Mouse (Mus musculus) heart, embryonic 16.5 days (tissue): ENCODE data around the gene Gm11096. TPM values are rescaled to one million over a fixed set of nuclear protein-coding genes. Genes with fewer than 3 reads are reported as not detected.

ENCODE experiments used
- ATAC-seq: fragments of 200-750 bp; cut with Nextera tagmentation; replicated peaks from 2 replicates; pipeline ENCODE4 v1.8.0; 2017; ENCODE audit warnings: moderate number of reproducible peaks; ENCODE audit not compliant: insufficient read depth, low FRiP score; ENCODE audit errors: extremely low read depth
- H3K27ac ChIP-seq: fragments of 300-500 bp; sonication (generic); 2 replicates; pipeline ENCODE4 v1.5.1; 2014; ENCODE audit warnings: mild to moderate bottlenecking, low read length, control low read depth, moderate library complexity
- H3K27me3 ChIP-seq: fragments of 300-500 bp; sonication (generic); 2 replicates; pipeline ENCODE4 v1.6.1; 2014; ENCODE audit warnings: low read length, mixed read lengths; ENCODE audit not compliant: control insufficient read depth, insufficient read depth
- H3K36me3 ChIP-seq: fragments of 300-500 bp; sonication (generic); 2 replicates; pipeline ENCODE4 v1.6.1; 2014; ENCODE audit not compliant: control insufficient read depth, insufficient read depth
- H3K4me1 ChIP-seq: fragments of 300-500 bp; sonication (generic); 2 replicates; pipeline ENCODE4 v1.6.1; 2014; ENCODE audit warnings: low read length, mixed read lengths; ENCODE audit not compliant: control insufficient read depth, insufficient read depth
- H3K4me2 ChIP-seq: fragments of 300-500 bp; sonication (generic); 2 replicates; pipeline ENCODE4 v1.6.1; 2014; ENCODE audit warnings: low read depth, mild to moderate bottlenecking, control low read depth, low read length
- H3K4me3 ChIP-seq: fragments of 300-500 bp; sonication (generic); 2 replicates; pipeline ENCODE4 v1.5.1; 2014; ENCODE audit warnings: mild to moderate bottlenecking, control low read depth, low read length
- H3K9ac ChIP-seq: fragments of 300-500 bp; sonication (generic); 2 replicates; pipeline ENCODE4 v1.6.1; 2014; ENCODE audit warnings: low read length, control low read depth
- H3K9me3 ChIP-seq: fragments of 300-500 bp; sonication (generic); replicated peaks from 2 replicates; pipeline ENCODE4 v1.6.1; 2016; ENCODE audit warnings: low read length; ENCODE audit not compliant: control insufficient read depth
- WGBS: fragments of 180-500 bp; shearing (Covaris S2); extraction: QIAGEN DNeasy Blood & Tissue Kit; methylation state at CpG from one replicate; pipeline ENCODE4 v1.1.7; 2014; 5-methylcytosine and 5-hydroxymethylcytosine counted together
- polyA plus RNA-seq: library from polyadenylated mRNA; unstranded; fragments of >200 nt; fragmentation: Nextera tagmentation; extraction: Ambion mirVana; gene quantifications from 2 replicates; pipeline ENCODE4 v1.2.1, GENCODE M21; 2015

Gene Gm11096
- not detected in 2 replicates for polyA plus RNA-seq

- peaks cover 29% of the 10 kb centered on the region for H3K36me3 ChIP-seq
- no peak within 1 kb of the TSS for H3K9ac ChIP-seq
- no peak for ATAC-seq
Observed at GRCm38 (mm10) chr17:81441463-81441862, at the start of gene Gm11096. TSS of gene Gm11096 (plus strand) at chr17:81441763.

GRCm38 (mm10) chr17:81393040-81393439 lies 48.5 kb upstream of the Gm11096 start:
- Histone ChIP-seq H3K9me3 (no peaks in the 10 kb centered on the region), H3K36me3 (peaks cover 14% of the 10 kb centered on the region), H3K27ac (no peak overlapping the region), H3K9ac (no peak overlapping the region), H3K27me3 (no peaks in the 10 kb centered on the region), H3K4me1 (peaks cover 14% of the 10 kb centered on the region), H3K4me3 (no peak overlapping the region), H3K4me2 (no peak overlapping the region)
- ATAC-seq, result no peak
- 68% methylated on average over 4 of the region's 4 CpGs for WGBS

More at GRCm38 (mm10) chr17:81441463-81441862, at the start of gene Gm11096:
- Histone ChIP-seq H3K4me3 (no peak within 1 kb of the TSS), H3K27me3 (no peaks in the 10 kb centered on the region), H3K4me2 (no peak within 1 kb of the TSS), H3K27ac (no peak within 1 kb of the TSS), H3K4me1 (peaks cover 15% of the 10 kb centered on the region), H3K9me3 (no peaks in the 10 kb centered on the region)

- Histone ChIP-seq H3K36me3 (peaks cover 7% of the 10 kb centered on the region; the same call in 1 of the 2 replicates), H3K27ac (peak overlapping the region; percentile 23; the same call in 1 of the 2 replicates), H3K4me3 (no peak overlapping the region), H3K27me3 (no peaks in the 10 kb centered on the region), H3K4me2 (no peak overlapping the region), H3K9me3 (no peaks in the 10 kb centered on the region), H3K4me1 (peaks cover 9% of the 10 kb centered on the region; the same call in 1 of the 2 replicates), H3K9ac (no peak overlapping the region)
- ATAC-seq, result no peak
- WGBS, result 63% methylated on average over 2 of the region's 2 CpGs
Observed at GRCm38 (mm10) chr17:81394124-81394523, 47.4 kb upstream of the Gm11096 start.

- peaks cover 16% of the 10 kb centered on the region for H3K4me1 ChIP-seq
- no peaks in the 10 kb centered on the region for H3K27me3 ChIP-seq
- ATAC-seq, result no peak
- H3K9me3 ChIP-seq, result no peaks in the 10 kb centered on the region
- H3K9ac ChIP-seq, result no peak overlapping the region
- WGBS, result 73% methylated on average over 1 of the region's 1 CpGs
- H3K4me3 ChIP-seq, result no peak overlapping the region
- H3K27ac ChIP-seq, result no peak overlapping the region
- H3K36me3 ChIP-seq, result peaks cover 10% of the 10 kb centered on the region
- H3K4me2 ChIP-seq, result no peak overlapping the region
Observed at GRCm38 (mm10) chr17:81397434-81397833, 44.1 kb upstream of the Gm11096 start.

DNA sequence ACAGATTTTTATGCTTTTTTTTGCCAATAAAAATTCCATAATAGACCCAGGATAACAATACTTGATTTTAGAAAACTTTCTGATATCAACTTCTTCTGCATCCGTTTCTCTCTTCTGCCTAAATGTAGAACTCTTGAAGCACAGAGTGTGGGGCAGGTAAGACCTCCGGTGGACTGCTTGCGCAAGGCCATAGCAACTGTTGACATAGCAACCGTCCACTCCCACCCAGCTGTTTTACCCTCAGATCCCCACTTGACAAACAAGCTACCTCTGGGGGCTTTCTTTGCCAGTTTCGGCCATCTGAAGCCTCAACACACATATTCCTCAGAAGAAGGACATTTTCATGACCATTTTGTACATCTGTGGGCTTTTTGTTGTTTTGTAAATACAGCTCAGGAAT lies 41.2 kb upstream of the Gm11096 start:
- WGBS, result 76% methylated on average over 5 of the region's 5 CpGs
- H3K4me3 ChIP-seq, result no peak overlapping the region
- H3K27me3 ChIP-seq, result no peaks in the 10 kb centered on the region
- no peaks in the 10 kb centered on the region for H3K9me3 ChIP-seq
- no peak overlapping the region for H3K9ac ChIP-seq
- ATAC-seq, result no peak
- H3K36me3 ChIP-seq, result peaks cover 8% of the 10 kb centered on the region
- H3K27ac ChIP-seq, result peak overlapping the region; percentile 1; the same call in 1 of the 2 replicates
- H3K4me2 ChIP-seq, result no peak overlapping the region
- H3K4me1 ChIP-seq, result peaks cover 25% of the 10 kb centered on the region

GRCm38 (mm10) chr17:81402636-81403035 lies 38.9 kb upstream of the Gm11096 start:
- 20% methylated on average over 2 of the region's 2 CpGs for WGBS
- peak overlapping the region; percentile 56 for H3K27ac ChIP-seq
- peak; percentile 83 for ATAC-seq

DNA sequence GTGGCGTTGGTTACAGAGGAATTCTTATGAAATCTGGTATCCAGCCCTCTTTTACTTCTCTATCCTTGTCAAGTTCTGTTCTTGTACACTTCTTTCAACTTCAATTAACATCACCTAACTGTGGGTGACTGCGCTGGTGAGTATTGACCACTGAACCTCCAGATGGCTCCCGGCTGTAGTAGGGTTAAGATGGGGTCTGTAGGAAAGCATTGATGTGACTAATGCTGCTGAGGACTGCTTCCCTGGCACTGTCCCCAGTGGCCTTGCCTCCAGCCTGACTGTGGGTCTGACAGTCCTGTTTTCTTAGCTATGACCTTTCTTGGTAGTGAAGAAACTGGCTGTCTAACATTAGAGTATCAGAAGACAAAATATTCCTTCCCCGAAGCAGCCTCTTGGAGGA lies 38.4 kb upstream of the Gm11096 start:
- H3K9me3 ChIP-seq, result no peaks in the 10 kb centered on the region
- no peaks in the 10 kb centered on the region for H3K27me3 ChIP-seq
- H3K9ac ChIP-seq, result no peak overlapping the region
- ATAC-seq, result 0 out of 2 replicates have a peak, but pooled peaks have one; percentile 25
- H3K36me3 ChIP-seq, result peaks cover 15% of the 10 kb centered on the region
- H3K4me1 ChIP-seq, result peaks cover 25% of the 10 kb centered on the region
- H3K27ac ChIP-seq, result peak overlapping the region; percentile 56
- no peak overlapping the region for H3K4me2 ChIP-seq
- no peak overlapping the region for H3K4me3 ChIP-seq
- whole genome bisulfite sequencing, result 81% methylated on average over 4 of the region's 4 CpGs

More at GRCm38 (mm10) chr17:81402636-81403035, 38.9 kb upstream of the Gm11096 start:
- H3K27me3 ChIP-seq, result no peaks in the 10 kb centered on the region
- H3K4me3 ChIP-seq, result no peak overlapping the region
- no peak overlapping the region for H3K4me2 ChIP-seq
- no peak overlapping the region for H3K9ac ChIP-seq
- peaks cover 10% of the 10 kb centered on the region for H3K36me3 ChIP-seq
- peaks cover 25% of the 10 kb centered on the region for H3K4me1 ChIP-seq
- H3K9me3 ChIP-seq, result no peaks in the 10 kb centered on the region

- H3K9me3 ChIP-seq, result no peaks in the 10 kb centered on the region
- peaks cover 25% of the 10 kb centered on the region for H3K4me1 ChIP-seq
- 0 out of 2 replicates have a peak overlapping the region, but pooled peaks have one; percentile 16 for H3K27ac ChIP-seq
- H3K4me3 ChIP-seq, result no peak overlapping the region
- H3K27me3 ChIP-seq, result no peaks in the 10 kb centered on the region
- H3K36me3 ChIP-seq, result peaks cover 19% of the 10 kb centered on the region
- no peak overlapping the region for H3K4me2 ChIP-seq
- no peak for ATAC-seq
- H3K9ac ChIP-seq, result no peak overlapping the region
- WGBS, result 80% methylated on average over 4 of the region's 4 CpGs
Observed at GRCm38 (mm10) chr17:81404225-81404624, 37.3 kb upstream of the Gm11096 start.

DNA sequence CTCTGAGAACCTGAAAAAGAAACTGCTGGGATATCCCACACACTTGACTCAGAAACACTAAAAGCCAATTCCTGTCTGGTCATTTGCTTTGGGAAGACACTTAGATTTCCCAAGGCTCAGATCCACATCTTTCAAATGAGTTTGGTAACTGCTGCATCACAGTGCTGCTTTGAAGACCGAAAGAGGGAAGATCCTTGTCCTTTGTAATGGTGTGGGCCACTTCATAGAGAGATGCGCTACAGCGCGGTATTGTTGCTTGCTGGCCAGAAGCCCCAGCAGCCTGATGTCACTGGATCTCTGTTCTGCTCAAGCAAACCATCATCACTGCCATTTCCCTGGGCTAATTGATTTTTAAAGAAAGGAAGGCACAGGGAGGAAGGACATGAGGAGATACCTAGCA lies 28.8 kb upstream of the Gm11096 start:
- Histone ChIP-seq H3K4me1 (peaks cover 8% of the 10 kb centered on the region; the same call in 1 of the 2 replicates), H3K4me3 (no peak overlapping the region), H3K9me3 (no peaks in the 10 kb centered on the region), H3K36me3 (peaks cover 28% of the 10 kb centered on the region), H3K4me2 (no peak overlapping the region), H3K9ac (no peak overlapping the region), H3K27me3 (no peaks in the 10 kb centered on the region), H3K27ac (no peak overlapping the region)
- WGBS, result 81% methylated on average over 4 of the region's 4 CpGs
- no peak for ATAC-seq
